Mouse (Mus musculus) bone marrow, adult 2 months (tissue): Measurements from ENCODE around the gene Ccser1.

Experiments used
- CTCF ChIP-seq: fragments of 200-500 bp; IDR thresholded peaks from 2 replicates; pipeline ENCODE4 v1.5.1; 2011; ENCODE audit warnings: low read length, control low read depth; ENCODE audit not compliant: control insufficient read depth, insufficient read depth
- POLR2A ChIP-seq: fragments of 200-500 bp; IDR thresholded peaks from 2 replicates; pipeline ENCODE4 v1.6.1; 2011; ENCODE audit warnings: low read depth, mild to moderate bottlenecking, control low read depth, low read length, borderline replicate concordance; ENCODE audit not compliant: control insufficient read depth

DNA sequence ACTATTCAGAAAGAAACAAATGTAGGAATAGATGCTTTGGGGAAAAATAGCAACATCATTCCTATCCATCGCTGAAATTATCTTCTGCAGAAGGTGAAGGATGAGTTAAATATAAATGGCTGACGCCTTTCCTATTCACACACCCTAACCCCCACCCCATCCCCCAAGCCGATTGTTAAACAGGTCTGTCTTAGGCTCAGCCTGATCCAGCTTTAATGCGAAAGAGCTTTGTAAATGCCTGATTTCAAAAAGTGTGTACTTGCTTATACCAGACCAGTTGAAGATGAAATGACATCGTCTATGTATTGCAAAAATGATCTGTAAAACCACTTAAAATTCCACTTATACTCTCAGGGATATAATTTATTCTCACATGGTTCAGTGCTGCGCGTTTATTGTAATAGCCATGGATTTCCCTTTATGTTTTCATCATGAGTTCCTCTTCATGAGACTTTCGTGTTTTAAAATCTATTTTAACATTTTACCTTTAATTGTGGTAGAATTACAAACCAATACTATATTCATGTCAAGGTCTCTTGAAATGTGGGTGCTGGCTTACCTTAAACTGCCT, 25.0 kb upstream of the Ccser1 start:
- TF ChIP-seq POLR2A (no peak), CTCF (no peak)
